Comparison of ENCODE assay signal across 34 mouse cellular contexts in the genomic region with DNA sequence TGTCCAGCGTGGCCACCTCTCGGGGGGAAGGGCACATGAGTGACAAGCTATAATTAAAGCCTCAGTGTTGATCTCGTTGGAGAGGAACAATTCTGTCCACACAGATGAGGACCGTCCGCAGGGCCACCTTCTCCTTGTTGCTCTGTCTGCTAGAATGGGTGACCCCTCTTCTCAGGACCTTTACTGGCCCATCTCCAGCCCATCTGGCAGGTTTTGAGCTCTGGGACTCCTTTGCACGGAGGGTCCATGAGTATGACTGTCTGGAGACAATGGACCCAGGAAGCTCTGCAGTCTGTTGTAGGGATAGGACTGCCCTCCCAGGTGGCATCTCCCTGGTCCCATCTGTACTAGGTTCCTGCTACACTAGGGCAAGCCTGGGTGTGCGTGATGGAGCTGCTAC. TPM values are rescaled to one million over a fixed set of nuclear protein-coding genes. Genes with fewer than 3 reads are reported as not detected.
DNase-seq lines count a peak whose midpoint lies in the region; ATAC-seq lines count a peak whose summit lies in the region.
"Had no signal": no experiment of that assay in that cellular context is flagged by ENCODE, and none has a peak within 500 bp of the region (broad histone marks: within the 10 kb centered on the region; RNA-seq: fewer than 3 reads in every experiment).

No protein-coding gene starts in this region.

- no peaks in the 10 kb centered on the region for H3K9me3 ChIP-seq in hindbrain, embryonic 10.5 days
- no peaks in the 10 kb centered on the region for H3K9me3 ChIP-seq in hindbrain, embryonic 14.5 days (ENCODE audit: control insufficient read depth, low read length)
- H3K9me3 ChIP-seq in midbrain, embryonic 10.5 days (replicated peaks) = no peaks in the 10 kb centered on the region
- H3K9me3 ChIP-seq in midbrain, embryonic 15.5 days = no peaks in the 10 kb centered on the region
- no peaks in the 10 kb centered on the region for H3K9me3 ChIP-seq in embryonic facial prominence, embryonic 10.5 days
- H3K9me3 ChIP-seq: embryonic facial prominence, embryonic 15.5 days; G1E; heart, embryonic 12.5 days had no signal

- H3K4me3 ChIP-seq in hindbrain, embryonic 10.5 days = no peak overlapping the region
- no peak overlapping the region for H3K4me3 ChIP-seq in hindbrain, embryonic 14.5 days (replicated peaks; ENCODE audit: low read length)
- H3K4me3 ChIP-seq in midbrain, embryonic 10.5 days = no peak overlapping the region
- H3K4me3 ChIP-seq in midbrain, embryonic 15.5 days = no peak overlapping the region
- H3K4me3 ChIP-seq in embryonic facial prominence, embryonic 10.5 days = no peak overlapping the region
- H3K4me3 ChIP-seq: embryonic facial prominence, embryonic 15.5 days; heart, embryonic 12.5 days had no signal

- WGBS in hindbrain, embryonic 10.5 days = 55% methylated on average over 7 of the region's 7 CpGs
- WGBS in hindbrain, embryonic 14.5 days = 48% methylated on average over 7 of the region's 7 CpGs
- 66% methylated on average over 7 of the region's 7 CpGs for WGBS in midbrain, embryonic 10.5 days
- 57% methylated on average over 7 of the region's 7 CpGs for WGBS in midbrain, embryonic 15.5 days
- WGBS in embryonic facial prominence, embryonic 10.5 days = 56% methylated on average over 7 of the region's 7 CpGs

- ATAC-seq in hindbrain, embryonic 14.5 days (ENCODE audit: low FRiP score) = no peak
- no peak for ATAC-seq in midbrain, embryonic 15.5 days (replicated peaks)
- ATAC-seq: forebrain, embryonic 14.5 days; intestine, embryonic 16.5 days had no signal

- no peaks in the 10 kb centered on the region for H3K36me3 ChIP-seq in hindbrain, embryonic 10.5 days
- no peaks in the 10 kb centered on the region for H3K36me3 ChIP-seq in hindbrain, embryonic 14.5 days (replicated peaks; ENCODE audit: control insufficient read depth, insufficient read depth)
- no peaks in the 10 kb centered on the region for H3K36me3 ChIP-seq in midbrain, embryonic 10.5 days
- H3K36me3 ChIP-seq in midbrain, embryonic 15.5 days (replicated peaks) = no peaks in the 10 kb centered on the region
- no peaks in the 10 kb centered on the region for H3K36me3 ChIP-seq in embryonic facial prominence, embryonic 10.5 days (replicated peaks)
- H3K36me3 ChIP-seq: embryonic facial prominence, embryonic 15.5 days; G1E; heart, embryonic 12.5 days had no signal

- H3K9ac ChIP-seq in hindbrain, embryonic 14.5 days = no peak overlapping the region
- no peak overlapping the region for H3K9ac ChIP-seq in midbrain, embryonic 15.5 days
- H3K9ac ChIP-seq: embryonic facial prominence, embryonic 15.5 days; heart, embryonic 12.5 days; liver, embryonic 14.5 days had no signal

- peaks cover 94% of the 10 kb centered on the region for H3K4me1 ChIP-seq in hindbrain, embryonic 10.5 days (replicated peaks)
- H3K4me1 ChIP-seq in hindbrain, embryonic 14.5 days (replicated peaks; ENCODE audit: control insufficient read depth, insufficient read depth, low read length) = peaks cover 55% of the 10 kb centered on the region
- H3K4me1 ChIP-seq in midbrain, embryonic 10.5 days = peaks cover 94% of the 10 kb centered on the region
- peaks cover 29% of the 10 kb centered on the region for H3K4me1 ChIP-seq in midbrain, embryonic 15.5 days
- peaks cover 70% of the 10 kb centered on the region for H3K4me1 ChIP-seq in embryonic facial prominence, embryonic 10.5 days

- peak; percentile 35 to 42 for DNase-seq in cerebellum, postnatal 14 days
- DNase-seq in cerebellum, adult 11-12 months = no peak
- no peak for DNase-seq in hindbrain, embryonic 10.5 days (ENCODE audit: low spot score)
- DNase-seq in hindbrain, embryonic 14.5 days (ENCODE audit: low spot score) = no peak
- DNase-seq in midbrain, embryonic 10.5 days (ENCODE audit: low spot score) = no peak
- no peak for DNase-seq in embryonic facial prominence, embryonic 10.5 days (ENCODE audit: low spot score)
- DNase-seq: adrenal gland, adult 8-10 months; cerebellum, adult 9-11 months; gastrocnemius, postnatal 25 days; heart, adult 18-20 months; heart, postnatal 10 days; kidney, adult 8-10 months; kidney, postnatal 4 days; layer of hippocampus, postnatal 36 days; liver; lung, adult 2 months; lung, postnatal 10 days; midbrain, embryonic 14.5 days; retina, postnatal 1 day; right cerebral cortex, postnatal 14 days; thymus, postnatal 4 days had no signal

- peak overlapping the region; percentile 91 for H3K27ac ChIP-seq in hindbrain, embryonic 10.5 days
- H3K27ac ChIP-seq in hindbrain, embryonic 14.5 days = no peak overlapping the region; the same call in 1 of the 2 replicates
- peak overlapping the region; percentile 82 for H3K27ac ChIP-seq in midbrain, embryonic 10.5 days (replicated peaks)
- no peak overlapping the region for H3K27ac ChIP-seq in midbrain, embryonic 15.5 days
- peak overlapping the region; percentile 45 for H3K27ac ChIP-seq in embryonic facial prominence, embryonic 10.5 days (replicated peaks)
- H3K27ac ChIP-seq: embryonic facial prominence, embryonic 15.5 days; kidney, postnatal 0 days; liver, embryonic 14.5 days; macrophage had no signal

- no peaks in the 10 kb centered on the region for H3K27me3 ChIP-seq in hindbrain, embryonic 10.5 days (ENCODE audit: insufficient read depth, poor library complexity, severe bottlenecking)
- no peaks in the 10 kb centered on the region for H3K27me3 ChIP-seq in hindbrain, embryonic 14.5 days (ENCODE audit: control insufficient read depth, insufficient read depth, low read length)
- H3K27me3 ChIP-seq in midbrain, embryonic 10.5 days (ENCODE audit: low read depth, poor library complexity, severe bottlenecking) = peaks cover 13% of the 10 kb centered on the region
- H3K27me3 ChIP-seq in midbrain, embryonic 15.5 days (replicated peaks) = no peaks in the 10 kb centered on the region
- no peaks in the 10 kb centered on the region; the same call in 1 of the 2 replicates for H3K27me3 ChIP-seq in embryonic facial prominence, embryonic 10.5 days (replicated peaks; ENCODE audit: low read depth, poor library complexity, severe bottlenecking)
- H3K27me3 ChIP-seq: embryonic facial prominence, embryonic 15.5 days; heart, embryonic 12.5 days had no signal

- no peak overlapping the region for H3K4me2 ChIP-seq in hindbrain, embryonic 14.5 days (replicated peaks)
- no peak overlapping the region for H3K4me2 ChIP-seq in midbrain, embryonic 15.5 days
- H3K4me2 ChIP-seq: embryonic facial prominence, embryonic 15.5 days; heart, embryonic 12.5 days had no signal

RNA-seq across cellular contexts. Expression of gene Ccdc182, which starts 17.7 kb away (rescaled TPM):
- polyA plus RNA-seq in hindbrain, embryonic 10.5 days (2016; fragmentation: Nextera tagmentation; extraction: Ambion mirVana) = 7.9 and 11.8 TPM in 2 replicates
- polyA plus RNA-seq in hindbrain, embryonic 14.5 days (2014; fragmentation: Nextera tagmentation; extraction: Ambion mirVana) = 0.37 TPM in 1 of 2 replicates, not detected in the other
- 4.7 and 6.0 TPM in 2 replicates for polyA plus RNA-seq in midbrain, embryonic 10.5 days (2016; fragmentation: Nextera tagmentation; extraction: Ambion mirVana)
- polyA plus RNA-seq in midbrain, embryonic 15.5 days (2015; fragmentation: Nextera tagmentation; extraction: Ambion mirVana) = 0.23 TPM in 2 replicates
- polyA plus RNA-seq in embryonic facial prominence, embryonic 10.5 days (2016; fragmentation: Nextera tagmentation; extraction: Ambion mirVana) = 1.7 and 3.6 TPM in 2 replicates
- polyA plus RNA-seq: cortical plate, adult 2 months; embryonic facial prominence, embryonic 15.5 days; G1E; heart, embryonic 12.5 days; intestine, embryonic 16.5 days; liver, embryonic 14.5 days; lung, adult 2 months; macrophage; small intestine, adult 2 months; stomach, embryonic 14.5 days; thymus, postnatal 0 days had no signal

Comparison
In these comparisons a context has a peak if more than half of its experiments do, and no peak if none do; other contexts are left out.
1. DNase-seq: peak in cerebellum, postnatal 14 days (2 of 2); none in cerebellum, adult 11-12 months (single experiment), hindbrain, embryonic 10.5 days (single experiment), hindbrain, embryonic 14.5 days (single experiment), midbrain, embryonic 10.5 days (single experiment) and embryonic facial prominence, embryonic 10.5 days (single experiment).
2. H3K27ac ChIP-seq: peak in hindbrain, embryonic 10.5 days (single experiment), midbrain, embryonic 10.5 days (single experiment) and embryonic facial prominence, embryonic 10.5 days (single experiment); none in hindbrain, embryonic 14.5 days (single experiment) and midbrain, embryonic 15.5 days (single experiment).